ENCODE assay signal across 28 mouse cellular contexts in genomic region chr10:36390062-36390461, GRCm38 (mm10).
A peak's percentile ranks its signal among the peaks of the same experiment; 100 is the strongest.
DNase-seq lines count a peak whose midpoint lies in the region; ATAC-seq and TF ChIP-seq lines count a peak whose summit lies in the region.
"Had no signal": no experiment of that assay in that cellular context is flagged by ENCODE, and none has a peak within 500 bp of the region (broad histone marks: within the 10 kb centered on the region; RNA-seq: fewer than 3 reads in every experiment).

No protein-coding gene starts in this region.

- H3K27ac ChIP-seq in forebrain, embryonic 15.5 days (replicated peaks) = no peak overlapping the region
- no peak overlapping the region for H3K27ac ChIP-seq in forebrain, embryonic 11.5 days (ENCODE audit: low read depth, low read length)
- H3K27ac ChIP-seq in layer of hippocampus, adult 2 months = no peak overlapping the region
- no peak overlapping the region for H3K27ac ChIP-seq in lung, embryonic 16.5 days (ENCODE audit: low read length)
- H3K27ac ChIP-seq: embryonic facial prominence, embryonic 10.5 days; embryonic facial prominence, embryonic 13.5 days; gastrocnemius, adult 2 months; hindbrain, embryonic 12.5 days; hindbrain, embryonic 15.5 days had no signal

- H3K4me3 ChIP-seq in forebrain, embryonic 15.5 days = no peak overlapping the region
- H3K4me3 ChIP-seq in forebrain, embryonic 11.5 days (ENCODE audit: low read depth, low read length) = no peak overlapping the region
- no peak overlapping the region for H3K4me3 ChIP-seq in layer of hippocampus, adult 2 months
- H3K4me3 ChIP-seq in lung, embryonic 16.5 days (ENCODE audit: low read length) = no peak overlapping the region
- H3K4me3 ChIP-seq: embryonic facial prominence, embryonic 10.5 days; embryonic facial prominence, embryonic 13.5 days; erythroblast, embryonic 14.5 days; gastrocnemius, adult 2 months; hindbrain, embryonic 12.5 days; hindbrain, embryonic 15.5 days had no signal

- 0 out of 2 replicates have a peak, but pooled peaks have one; percentile 41 for ATAC-seq in forebrain, embryonic 15.5 days (replicated peaks)
- no peak for ATAC-seq in forebrain, embryonic 11.5 days (replicated peaks; ENCODE audit: low FRiP score)
- ATAC-seq in lung, embryonic 16.5 days (ENCODE audit: low read depth) = peak; percentile 94
- ATAC-seq: Patski had no signal

- DNase-seq in forebrain, embryonic 11.5 days (ENCODE audit: low spot score) = no peak
- peak; percentile 5 for DNase-seq in layer of hippocampus, adult 9-10 months (ENCODE audit: low spot score)
- DNase-seq in layer of hippocampus, adult 2 months (ENCODE audit: low spot score in 2 of 2) = no peak
- no peak for DNase-seq in lung, postnatal 14 days
- peak; percentile 36 for DNase-seq in brain, embryonic 14.5 days (ENCODE audit: low read depth)
- no peak for DNase-seq in embryo, embryonic 10.5 days (ENCODE audit: low spot score)
- DNase-seq: adrenal gland, postnatal 10 days; adrenal gland, postnatal 36 days; B cell, adult 2 months; cerebellum, adult 11 months; cerebellum, adult 2 months; cerebellum, adult 9-11 months; cerebellum, postnatal 25 days; embryo, embryonic 11 days; gastrocnemius, adult 2 months; gastrocnemius, postnatal 14 days; heart, adult 11 months had no signal

- no peak overlapping the region for H3K9ac ChIP-seq in forebrain, embryonic 15.5 days (replicated peaks)
- H3K9ac ChIP-seq in forebrain, embryonic 11.5 days (ENCODE audit: low read length) = no peak overlapping the region
- H3K9ac ChIP-seq in lung, embryonic 16.5 days (ENCODE audit: low read length) = no peak overlapping the region
- H3K9ac ChIP-seq: embryonic facial prominence, embryonic 13.5 days; hindbrain, embryonic 12.5 days; hindbrain, embryonic 15.5 days had no signal

- H3K9me3 ChIP-seq in forebrain, embryonic 15.5 days = no peaks in the 10 kb centered on the region
- H3K9me3 ChIP-seq in forebrain, embryonic 11.5 days (ENCODE audit: control insufficient read depth, low read length) = no peaks in the 10 kb centered on the region
- no peaks in the 10 kb centered on the region for H3K9me3 ChIP-seq in lung, embryonic 16.5 days (ENCODE audit: control insufficient read depth, low read length)
- H3K9me3 ChIP-seq: embryonic facial prominence, embryonic 10.5 days; embryonic facial prominence, embryonic 13.5 days; G1E; hindbrain, embryonic 12.5 days; hindbrain, embryonic 15.5 days had no signal

- no peak for TF ChIP-seq CTCF in layer of hippocampus, adult 2 months (conservative IDR thresholded peaks at IDR 0.05)
- TF ChIP-seq CTCF in brain, embryonic 14.5 days (IDR thresholded peaks at IDR 0.05; ENCODE audit: borderline replicate concordance, extremely low read depth, insufficient read depth, insufficient read length) = no peak

- no peak overlapping the region for H3K4me2 ChIP-seq in forebrain, embryonic 15.5 days (replicated peaks)
- no peak overlapping the region for H3K4me2 ChIP-seq in forebrain, embryonic 11.5 days (ENCODE audit: low read depth, low read length, severe bottlenecking)
- H3K4me2 ChIP-seq in lung, embryonic 16.5 days (ENCODE audit: low read depth, low read length) = no peak overlapping the region
- H3K4me2 ChIP-seq: embryonic facial prominence, embryonic 13.5 days; heart, embryonic 11.5 days; hindbrain, embryonic 12.5 days; hindbrain, embryonic 15.5 days had no signal

- no peaks in the 10 kb centered on the region for H3K4me1 ChIP-seq in forebrain, embryonic 15.5 days
- no peaks in the 10 kb centered on the region for H3K4me1 ChIP-seq in forebrain, embryonic 11.5 days (replicated peaks; ENCODE audit: control insufficient read depth, insufficient read depth, low read length)
- no peaks in the 10 kb centered on the region for H3K4me1 ChIP-seq in lung, embryonic 16.5 days (replicated peaks; ENCODE audit: control insufficient read depth, insufficient read depth, low read length)
- H3K4me1 ChIP-seq: embryonic facial prominence, embryonic 10.5 days; embryonic facial prominence, embryonic 13.5 days; hindbrain, embryonic 12.5 days; hindbrain, embryonic 15.5 days had no signal

- H3K27me3 ChIP-seq in forebrain, embryonic 15.5 days = no peaks in the 10 kb centered on the region
- H3K27me3 ChIP-seq in forebrain, embryonic 11.5 days (ENCODE audit: control insufficient read depth, insufficient read depth, low read length) = no peaks in the 10 kb centered on the region
- H3K27me3 ChIP-seq in lung, embryonic 16.5 days (ENCODE audit: control insufficient read depth, insufficient read depth, low read depth, low read length) = no peaks in the 10 kb centered on the region
- H3K27me3 ChIP-seq: CH12.LX; embryonic facial prominence, embryonic 13.5 days; hindbrain, embryonic 12.5 days; hindbrain, embryonic 15.5 days; Patski had no signal

- WGBS in forebrain, embryonic 15.5 days = 81% methylated on average over 2 of the region's 2 CpGs
- 91% methylated on average over 2 of the region's 2 CpGs for WGBS in forebrain, embryonic 11.5 days
- 62% methylated on average over 2 of the region's 2 CpGs for WGBS in lung, embryonic 16.5 days

- TF ChIP-seq POLR2A in brain, embryonic 14.5 days (IDR thresholded peaks at IDR 0.05; ENCODE audit: borderline replicate concordance, extremely low read depth, insufficient read depth, insufficient read length, poor library complexity, severe bottlenecking) = no peak

- H3K36me3 ChIP-seq in forebrain, embryonic 15.5 days = no peaks in the 10 kb centered on the region
- no peaks in the 10 kb centered on the region for H3K36me3 ChIP-seq in forebrain, embryonic 11.5 days (ENCODE audit: control insufficient read depth, insufficient read depth, low read length)
- H3K36me3 ChIP-seq in lung, embryonic 16.5 days (ENCODE audit: control insufficient read depth, insufficient read depth, low read length) = no peaks in the 10 kb centered on the region
- H3K36me3 ChIP-seq: embryonic facial prominence, embryonic 10.5 days; embryonic facial prominence, embryonic 13.5 days; G1E; hindbrain, embryonic 12.5 days; hindbrain, embryonic 15.5 days had no signal

Comparison
In these comparisons a context has a peak if more than half of its experiments do, and no peak if none do; other contexts are left out.
1. DNase-seq: peak in layer of hippocampus, adult 9-10 months (single experiment) and brain, embryonic 14.5 days (single experiment); none in forebrain, embryonic 11.5 days (single experiment), layer of hippocampus, adult 2 months (0 of 2), lung, postnatal 14 days (single experiment) and embryo, embryonic 10.5 days (single experiment).